Mouse (Mus musculus) forebrain, postnatal 0 days (tissue): ENCODE results near the gene Pnpla1. TPM values are rescaled to one million over a fixed set of nuclear protein-coding genes. Genes with fewer than 3 reads are reported as not detected.
A peak's percentile ranks its signal among the peaks of the same experiment; 100 is the strongest.

ENCODE experiments used
- ATAC-seq: fragments of 200-750 bp; cut with Nextera tagmentation; 2 replicates; pipeline ENCODE4 v1.8.0; 2017; ENCODE audit warnings: mild to moderate bottlenecking, moderate library complexity
- DNase-seq: peaks from one replicate; pipeline ENCODE4 v3.0.0-alpha.2; 2015
- H3K27ac ChIP-seq: fragments of 300-500 bp; sonication (generic); 2 replicates; pipeline ENCODE4 v1.5.1; 2014; ENCODE audit warnings: low read depth, mild to moderate bottlenecking, antibody characterized with exemption, low read length, moderate library complexity, mixed read lengths
- H3K27me3 ChIP-seq: fragments of 300-500 bp; sonication (generic); 2 replicates; pipeline ENCODE4 v1.6.1; 2014; ENCODE audit warnings: mild to moderate bottlenecking, low read length, mixed read lengths; ENCODE audit not compliant: insufficient read depth
- H3K36me3 ChIP-seq: fragments of 300-500 bp; sonication (generic); 2 replicates; pipeline ENCODE4 v1.6.1; 2014; ENCODE audit warnings: mild to moderate bottlenecking, moderate library complexity; ENCODE audit not compliant: insufficient read depth
- H3K4me1 ChIP-seq: fragments of 300-500 bp; sonication (generic); 2 replicates; pipeline ENCODE4 v1.6.1; 2014; ENCODE audit warnings: antibody characterized with exemption; ENCODE audit not compliant: insufficient read depth
- H3K4me2 ChIP-seq: fragments of 300-500 bp; sonication (generic); 2 replicates; pipeline ENCODE4 v1.6.1; 2014; ENCODE audit warnings: low read depth, mild to moderate bottlenecking, moderate library complexity
- H3K4me3 ChIP-seq: fragments of 300-500 bp; sonication (generic); 2 replicates; pipeline ENCODE4 v1.5.1; 2014; ENCODE audit warnings: low read depth, low read length, mixed read lengths
- H3K9ac ChIP-seq: fragments of 300-500 bp; sonication (generic); 2 replicates; pipeline ENCODE4 v1.6.1; 2014; ENCODE audit warnings: mild to moderate bottlenecking
- H3K9me3 ChIP-seq: fragments of 300-500 bp; sonication (generic); 2 replicates; pipeline ENCODE4 v1.6.1; 2016; ENCODE audit warnings: low read length
- CTCF ChIP-seq: sonication (generic); IDR thresholded peaks from 2 replicates; pipeline ENCODE4 v1.5.1; 2016; ENCODE audit warnings: antibody characterized with exemption, control low read depth, low read depth
- WGBS: fragments of 180-500 bp; shearing (Covaris S2); extraction: QIAGEN DNeasy Blood & Tissue Kit; methylation state at CpG from one replicate; pipeline ENCODE4 v1.1.7; 2014; 5-methylcytosine and 5-hydroxymethylcytosine counted together
- polyA plus RNA-seq: library from polyadenylated mRNA; unstranded; fragments of >200 nt; fragmentation: Nextera tagmentation; extraction: Ambion mirVana; gene quantifications from 2 replicates; pipeline ENCODE4 v1.2.1, GENCODE M21; 2015
- total RNA-seq: library from RNA; depleted of rRNA; stranded (reverse); fragments of >200 nt; gene quantifications from 2 replicates; pipeline ENCODE4 v1.2.3, GENCODE M21; 2014

The Pnpla1 gene
- total and polyA plus RNA-seq, 2 experiments from 2014 or later, result 0.04 TPM; not detected in 1

DNA sequence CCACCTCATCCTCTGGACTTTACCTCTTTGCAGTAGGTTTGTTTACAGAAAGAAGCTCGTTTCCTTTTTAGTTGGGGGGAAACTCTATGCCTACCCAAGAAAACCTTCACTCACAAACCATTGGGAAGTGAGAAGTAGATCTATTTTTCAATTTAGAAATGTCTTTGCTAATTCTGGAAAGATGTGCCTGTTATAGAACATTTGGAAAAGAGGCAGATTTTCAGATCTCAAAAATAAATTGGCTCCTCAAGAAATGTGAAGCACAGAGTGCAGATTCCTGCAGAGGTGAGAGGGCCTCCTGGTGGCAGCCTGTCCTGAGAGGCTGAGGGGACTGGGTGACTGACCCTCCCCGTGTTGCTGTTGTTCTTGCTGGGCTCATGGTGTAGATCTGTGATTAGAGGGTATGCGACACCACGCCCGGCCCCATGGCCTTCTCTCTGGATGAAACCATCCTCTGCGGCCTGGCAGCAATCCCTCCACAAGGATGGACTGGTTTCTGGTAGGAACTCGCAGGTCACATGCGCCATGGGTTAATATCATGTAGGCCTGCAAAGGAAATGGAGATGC lies 30.5 kb upstream of the Pnpla1 start:
- no peak overlapping the region for H3K27ac ChIP-seq
- peaks cover 68% of the 10 kb centered on the region for H3K36me3 ChIP-seq
- H3K9me3 ChIP-seq, result no peaks in the 10 kb centered on the region
- H3K4me1 ChIP-seq, result no peaks in the 10 kb centered on the region
- DNase-seq, result no peak
- H3K4me3 ChIP-seq, result no peak overlapping the region
- H3K9ac ChIP-seq, result no peak overlapping the region
- H3K4me2 ChIP-seq, result no peak overlapping the region
- no peaks in the 10 kb centered on the region for H3K27me3 ChIP-seq
- ATAC-seq, result no peak
- 93% methylated on average over 8 of the region's 8 CpGs for WGBS
- TF ChIP-seq CTCF, result no peak

DNA sequence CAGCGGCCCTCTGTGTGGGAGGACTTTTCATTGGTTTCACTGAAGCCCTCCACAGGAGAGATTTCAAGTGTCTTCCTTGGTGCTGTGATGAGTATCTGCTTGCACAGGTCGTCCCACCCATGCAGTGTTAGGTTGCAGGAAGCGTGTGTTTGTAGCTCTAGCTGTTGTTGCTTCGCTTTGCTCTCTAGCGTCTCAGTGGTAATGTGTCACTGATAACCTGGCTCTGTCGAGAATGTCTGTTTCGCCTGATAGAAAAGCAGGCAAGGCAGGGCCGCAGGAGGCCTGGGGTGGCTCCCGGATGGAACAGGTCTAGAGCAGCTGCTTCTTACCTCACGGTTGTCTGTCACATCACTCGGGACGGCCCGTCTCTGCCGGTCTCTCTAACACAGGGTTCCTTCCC lies 29.1 kb upstream of the Pnpla1 start:
- no peak overlapping the region for H3K4me3 ChIP-seq
- no peaks in the 10 kb centered on the region for H3K9me3 ChIP-seq
- DNase-seq, result no peak
- H3K27ac ChIP-seq, result no peak overlapping the region
- H3K27me3 ChIP-seq, result no peaks in the 10 kb centered on the region
- no peak for ATAC-seq
- TF ChIP-seq CTCF, result no peak
- no peak overlapping the region for H3K4me2 ChIP-seq
- H3K9ac ChIP-seq, result no peak overlapping the region
- H3K36me3 ChIP-seq, result peaks cover 60% of the 10 kb centered on the region
- no peaks in the 10 kb centered on the region for H3K4me1 ChIP-seq
- WGBS, result 91% methylated on average over 14 of the region's 14 CpGs

DNA sequence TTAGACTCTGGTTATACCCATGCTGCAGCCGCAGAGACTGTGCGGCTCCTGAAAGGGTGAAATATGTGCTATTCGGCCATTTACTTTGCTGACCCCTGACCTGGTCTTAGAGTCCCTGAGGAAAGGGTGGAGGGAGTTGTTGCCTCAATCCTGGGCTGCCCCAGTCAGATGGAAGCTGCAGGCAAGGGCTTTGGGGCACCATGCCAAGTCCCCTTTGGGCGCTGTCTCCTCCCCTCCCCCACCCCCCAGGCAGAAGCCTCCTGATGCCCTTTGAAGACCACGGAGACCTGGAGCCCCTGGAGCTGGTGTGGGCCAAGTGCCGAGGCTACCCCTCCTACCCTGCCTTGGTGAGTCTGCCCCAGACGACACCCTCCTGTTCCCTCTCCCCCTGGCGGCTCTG lies 27.1 kb upstream of the Pnpla1 start:
- Histone ChIP-seq H3K27ac (no peak overlapping the region), H3K4me3 (no peak overlapping the region), H3K9me3 (no peaks in the 10 kb centered on the region), H3K27me3 (no peaks in the 10 kb centered on the region), H3K4me2 (no peak overlapping the region), H3K4me1 (no peaks in the 10 kb centered on the region), H3K9ac (no peak overlapping the region), H3K36me3 (peaks cover 55% of the 10 kb centered on the region)
- no peak for DNase-seq
- ATAC-seq, result no peak
- TF ChIP-seq CTCF, result no peak
- 76% methylated on average over 8 of the region's 8 CpGs for WGBS

GRCm38 (mm10) chr17:28832040-28832439 lies 26.2 kb upstream of the Pnpla1 start:
- WGBS, result 84% methylated on average over 9 of the region's 9 CpGs
- H3K4me3 ChIP-seq, result no peak overlapping the region
- no peak for ATAC-seq
- no peak overlapping the region for H3K4me2 ChIP-seq
- peaks cover 59% of the 10 kb centered on the region for H3K36me3 ChIP-seq
- H3K9me3 ChIP-seq, result no peaks in the 10 kb centered on the region
- no peak for DNase-seq
- TF ChIP-seq CTCF, result peak; percentile 23; the same call in 1 of the 2 replicates
- H3K9ac ChIP-seq, result no peak overlapping the region
- no peaks in the 10 kb centered on the region for H3K4me1 ChIP-seq
- no peaks in the 10 kb centered on the region for H3K27me3 ChIP-seq
- no peak overlapping the region for H3K27ac ChIP-seq

DNA sequence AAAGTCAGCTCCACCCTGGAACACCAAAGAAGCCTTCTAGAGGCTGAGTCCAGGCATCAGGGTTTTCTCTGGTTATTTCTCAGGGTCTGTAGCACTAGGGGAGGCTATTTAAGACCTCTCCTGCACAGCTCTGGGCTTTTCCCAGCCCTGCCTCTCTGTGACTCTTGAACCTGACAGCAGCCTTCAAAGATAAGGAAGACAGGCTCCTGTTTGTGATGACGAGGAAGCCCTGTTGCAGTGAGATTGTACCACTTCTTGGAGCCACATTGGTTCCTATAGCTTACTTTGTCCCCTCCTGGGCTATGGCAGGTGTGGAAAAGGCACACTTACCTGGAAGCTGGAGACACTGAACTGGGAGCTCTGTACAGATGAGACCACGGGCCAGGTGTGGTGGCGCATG lies 25.3 kb upstream of the Pnpla1 start:
- 96% methylated on average over 3 of the region's 3 CpGs for WGBS
- Histone ChIP-seq H3K4me2 (no peak overlapping the region), H3K4me1 (no peaks in the 10 kb centered on the region), H3K27ac (no peak overlapping the region), H3K9ac (no peak overlapping the region), H3K4me3 (no peak overlapping the region), H3K36me3 (peaks cover 62% of the 10 kb centered on the region), H3K27me3 (no peaks in the 10 kb centered on the region), H3K9me3 (no peaks in the 10 kb centered on the region)
- DNase-seq (no peak), ATAC-seq (no peak)
- TF ChIP-seq CTCF, result no peak

GRCm38 (mm10) chr17:28834676-28835075 lies 23.5 kb upstream of the Pnpla1 start:
- no peak for TF ChIP-seq CTCF
- H3K36me3 ChIP-seq, result peaks cover 65% of the 10 kb centered on the region
- no peak overlapping the region for H3K4me2 ChIP-seq
- 87% methylated on average over 10 of the region's 10 CpGs for WGBS
- H3K4me1 ChIP-seq, result no peaks in the 10 kb centered on the region
- H3K27ac ChIP-seq, result no peak overlapping the region
- H3K9ac ChIP-seq, result no peak overlapping the region
- no peak overlapping the region for H3K4me3 ChIP-seq
- no peaks in the 10 kb centered on the region for H3K27me3 ChIP-seq
- DNase-seq (no peak), ATAC-seq (no peak)
- H3K9me3 ChIP-seq, result no peaks in the 10 kb centered on the region

DNA sequence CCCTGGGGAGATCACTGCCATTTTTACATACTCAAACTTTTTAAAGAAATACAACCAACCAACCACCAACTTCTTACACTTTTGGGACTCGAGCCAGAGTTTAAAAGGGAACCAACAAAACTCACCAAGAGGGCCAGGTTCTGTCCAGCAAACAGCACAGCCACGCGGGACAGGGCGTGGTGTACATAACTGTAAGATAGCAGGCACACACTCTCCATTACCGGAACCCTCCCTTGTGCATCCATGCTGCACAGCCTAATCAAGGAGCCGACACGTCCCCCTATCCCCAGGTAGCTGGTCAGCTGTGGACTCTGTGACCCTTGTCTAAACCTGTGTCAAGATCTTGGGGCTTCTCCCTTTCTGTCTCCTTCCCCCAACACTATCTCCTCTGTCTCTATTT lies 20.4 kb upstream of the Pnpla1 start:
- H3K27ac ChIP-seq, result no peak overlapping the region
- no peaks in the 10 kb centered on the region for H3K4me1 ChIP-seq
- no peak overlapping the region for H3K9ac ChIP-seq
- no peak overlapping the region for H3K4me2 ChIP-seq
- peaks cover 49% of the 10 kb centered on the region for H3K36me3 ChIP-seq
- no peak for TF ChIP-seq CTCF
- H3K4me3 ChIP-seq, result no peak overlapping the region
- no peak for DNase-seq
- no peaks in the 10 kb centered on the region for H3K27me3 ChIP-seq
- no peak for ATAC-seq
- WGBS, result 98% methylated on average over 7 of the region's 7 CpGs
- no peaks in the 10 kb centered on the region for H3K9me3 ChIP-seq
